Mouse (Mus musculus) midbrain, embryonic 14.5 days (tissue): ENCODE measurements around the gene Myl3. TPM values are rescaled to one million over a fixed set of nuclear protein-coding genes. Genes with fewer than 3 reads are reported as not detected.

Experiments
- ATAC-seq: fragments of 200-750 bp; cut with Nextera tagmentation; 2 replicates; pipeline ENCODE4 v1.8.0; 2017; ENCODE audit warnings: moderate number of reproducible peaks, moderate library complexity; ENCODE audit not compliant: low FRiP score, low TSS enrichment
- DNase-seq: peaks from one replicate; pipeline ENCODE4 v3.0.0-alpha.2; 2015
- H3K27ac ChIP-seq: fragments of 300-500 bp; sonication (generic); replicated peaks from 2 replicates; pipeline ENCODE4 v1.5.1; 2014; ENCODE audit warnings: mild to moderate bottlenecking, low read depth, low read length, moderate library complexity
- H3K27me3 ChIP-seq: fragments of 300-500 bp; sonication (generic); 2 replicates; pipeline ENCODE4 v1.6.1; 2014; ENCODE audit warnings: low read length, control low read depth, mixed read lengths; ENCODE audit not compliant: control insufficient read depth, insufficient read depth
- H3K36me3 ChIP-seq: fragments of 300-500 bp; sonication (generic); 2 replicates; pipeline ENCODE4 v1.6.1; 2014; ENCODE audit warnings: low read length, control low read depth; ENCODE audit not compliant: control insufficient read depth, insufficient read depth
- H3K4me1 ChIP-seq: fragments of 300-500 bp; sonication (generic); 2 replicates; pipeline ENCODE4 v1.6.1; 2014; ENCODE audit warnings: mild to moderate bottlenecking, antibody characterized with exemption, low read length, control low read depth; ENCODE audit not compliant: control insufficient read depth, insufficient read depth
- H3K4me2 ChIP-seq: fragments of 300-500 bp; sonication (generic); 2 replicates; pipeline ENCODE4 v1.6.1; 2014; ENCODE audit warnings: mild to moderate bottlenecking, low read length, moderate library complexity
- H3K4me3 ChIP-seq: fragments of 300-500 bp; sonication (generic); replicated peaks from 2 replicates; pipeline ENCODE4 v1.5.1; 2014; ENCODE audit warnings: low read depth, low read length
- H3K9ac ChIP-seq: fragments of 300-500 bp; sonication (generic); replicated peaks from 2 replicates; pipeline ENCODE4 v1.6.1; 2014; ENCODE audit warnings: mild to moderate bottlenecking, low read length, moderate library complexity
- H3K9me3 ChIP-seq: fragments of 300-500 bp; sonication (generic); 2 replicates; pipeline ENCODE4 v1.6.1; 2016; ENCODE audit warnings: low read length, control low read depth, mixed read lengths; ENCODE audit not compliant: control insufficient read depth
- WGBS: fragments of 180-500 bp; shearing (Covaris S2); extraction: QIAGEN DNeasy Blood & Tissue Kit; methylation state at CpG from one replicate; pipeline ENCODE4 v1.1.7; 2014; 5-methylcytosine and 5-hydroxymethylcytosine counted together
- polyA plus RNA-seq: library from polyadenylated mRNA; unstranded; fragments of >200 nt; fragmentation: Nextera tagmentation; extraction: Ambion mirVana; gene quantifications from 2 replicates; pipeline ENCODE4 v1.2.1, GENCODE M21; 2014

Myl3 gene
- polyA plus RNA-seq, 1 experiment from 2014 or later: 0.25 TPM

GRCm38 (mm10) chr9:110706784-110707183 is 34.9 kb upstream of the Myl3 start:
- no peak overlapping the region for H3K27ac ChIP-seq
- ATAC-seq (no peak), DNase-seq (no peak)
- H3K4me1 ChIP-seq: no peaks in the 10 kb centered on the region
- peaks cover 11% of the 10 kb centered on the region for H3K36me3 ChIP-seq
- no peaks in the 10 kb centered on the region for H3K9me3 ChIP-seq
- no peak overlapping the region for H3K4me2 ChIP-seq
- no peak overlapping the region for H3K9ac ChIP-seq
- no peak overlapping the region for H3K4me3 ChIP-seq
- no peaks in the 10 kb centered on the region for H3K27me3 ChIP-seq
- 91% methylated on average over 5 of the region's 5 CpGs for WGBS

GRCm38 (mm10) chr9:110709640-110710258 is 31.9 kb upstream of the Myl3 start:
- Histone ChIP-seq H3K4me2 (no peak overlapping the region), H3K4me1 (no peaks in the 10 kb centered on the region), H3K9ac (no peak overlapping the region), H3K27ac (no peak overlapping the region), H3K27me3 (no peaks in the 10 kb centered on the region), H3K4me3 (no peak overlapping the region), H3K36me3 (peaks cover 28% of the 10 kb centered on the region), H3K9me3 (no peaks in the 10 kb centered on the region)
- ATAC-seq (peak; percentile 73; the same call in 1 of the 2 replicates), DNase-seq (peak; percentile 86)
- WGBS: 53% methylated on average over 5 of the region's 5 CpGs

GRCm38 (mm10) chr9:110711532-110711931 is 30.1 kb upstream of the Myl3 start:
- H3K4me3 ChIP-seq: no peak overlapping the region
- no peaks in the 10 kb centered on the region for H3K9me3 ChIP-seq
- no peak overlapping the region for H3K4me2 ChIP-seq
- no peak overlapping the region for H3K9ac ChIP-seq
- H3K27me3 ChIP-seq: no peaks in the 10 kb centered on the region
- WGBS: 93% methylated on average over 1 of the region's 1 CpGs
- no peaks in the 10 kb centered on the region for H3K4me1 ChIP-seq
- peaks cover 37% of the 10 kb centered on the region for H3K36me3 ChIP-seq
- ATAC-seq (no peak), DNase-seq (no peak)
- no peak overlapping the region for H3K27ac ChIP-seq

GRCm38 (mm10) chr9:110711996-110712395 is 29.7 kb upstream of the Myl3 start:
- no peak overlapping the region for H3K4me3 ChIP-seq
- H3K4me2 ChIP-seq: no peak overlapping the region
- H3K4me1 ChIP-seq: no peaks in the 10 kb centered on the region
- H3K9ac ChIP-seq: no peak overlapping the region
- no peaks in the 10 kb centered on the region for H3K9me3 ChIP-seq
- H3K27me3 ChIP-seq: no peaks in the 10 kb centered on the region
- no peak overlapping the region for H3K27ac ChIP-seq
- ATAC-seq: no peak
- no peak for DNase-seq
- WGBS: 93% methylated on average over 6 of the region's 6 CpGs
- H3K36me3 ChIP-seq: peaks cover 38% of the 10 kb centered on the region

- H3K9me3 ChIP-seq: no peaks in the 10 kb centered on the region
- H3K27me3 ChIP-seq: no peaks in the 10 kb centered on the region
- WGBS: 90% methylated on average over 4 of the region's 4 CpGs
- no peaks in the 10 kb centered on the region for H3K4me1 ChIP-seq
- no peak overlapping the region for H3K9ac ChIP-seq
- ATAC-seq (no peak), DNase-seq (no peak)
- H3K4me2 ChIP-seq: no peak overlapping the region
- H3K36me3 ChIP-seq: peaks cover 38% of the 10 kb centered on the region
- H3K27ac ChIP-seq: no peak overlapping the region
- no peak overlapping the region for H3K4me3 ChIP-seq
These were observed 29.1 kb upstream of the Myl3 start for GRCm38 (mm10) chr9:110712545-110712944.

- Histone ChIP-seq H3K4me2 (no peak overlapping the region), H3K36me3 (peaks cover 40% of the 10 kb centered on the region), H3K27ac (no peak overlapping the region), H3K4me3 (no peak overlapping the region), H3K27me3 (no peaks in the 10 kb centered on the region), H3K9ac (no peak overlapping the region), H3K4me1 (no peaks in the 10 kb centered on the region), H3K9me3 (no peaks in the 10 kb centered on the region)
- no peak for DNase-seq
- 85% methylated on average over 1 of the region's 1 CpGs for WGBS
- no peak for ATAC-seq
These were observed 28.3 kb upstream of the Myl3 start for GRCm38 (mm10) chr9:110713389-110713788.

GRCm38 (mm10) chr9:110715426-110715825 is 26.2 kb upstream of the Myl3 start:
- WGBS: 66% methylated on average over 1 of the region's 1 CpGs
- Histone ChIP-seq H3K4me1 (no peaks in the 10 kb centered on the region), H3K9ac (no peak overlapping the region), H3K36me3 (peaks cover 40% of the 10 kb centered on the region), H3K27ac (no peak overlapping the region), H3K9me3 (no peaks in the 10 kb centered on the region), H3K4me3 (no peak overlapping the region), H3K27me3 (no peaks in the 10 kb centered on the region), H3K4me2 (no peak overlapping the region)
- peak; percentile 33 for DNase-seq
- ATAC-seq: no peak

- Histone ChIP-seq H3K9me3 (no peaks in the 10 kb centered on the region), H3K4me2 (no peak overlapping the region), H3K36me3 (peaks cover 33% of the 10 kb centered on the region), H3K4me1 (no peaks in the 10 kb centered on the region), H3K4me3 (no peak overlapping the region), H3K27ac (no peak overlapping the region), H3K27me3 (no peaks in the 10 kb centered on the region), H3K9ac (no peak overlapping the region)
- peak; percentile 86 for DNase-seq
- no peak; the same call in 1 of the 2 replicates for ATAC-seq
- 37% methylated on average over 4 of the region's 4 CpGs for WGBS
These were observed 24.9 kb upstream of the Myl3 start for GRCm38 (mm10) chr9:110716775-110717174.

GRCm38 (mm10) chr9:110718071-110718470 is 23.6 kb upstream of the Myl3 start:
- H3K4me1 ChIP-seq: no peaks in the 10 kb centered on the region
- no peak overlapping the region for H3K4me3 ChIP-seq
- no peaks in the 10 kb centered on the region for H3K27me3 ChIP-seq
- DNase-seq (no peak), ATAC-seq (no peak)
- no peak overlapping the region for H3K27ac ChIP-seq
- H3K9ac ChIP-seq: no peak overlapping the region
- WGBS: 94% methylated on average over 6 of the region's 6 CpGs
- H3K4me2 ChIP-seq: no peak overlapping the region
- H3K9me3 ChIP-seq: no peaks in the 10 kb centered on the region
- H3K36me3 ChIP-seq: peaks cover 22% of the 10 kb centered on the region
